Mouse (Mus musculus) heart, postnatal 25 days (tissue): ENCODE measurements around the gene Rbpj. TPM values are rescaled to one million over a fixed set of nuclear protein-coding genes. Genes with fewer than 3 reads are reported as not detected.

Experiments used
- DNase-seq: peaks from one replicate; pipeline ENCODE4 v3.0.0; 2022; ENCODE audit warnings: low spot score
- intact Hi-C: fragments of 180-260 bp; cut with DNase I; formaldehyde crosslinking; loops from one replicate; pipeline ENCODE4 v1.15.1; 2025
- total RNA-seq, 2 experiments: library from RNA; stranded (reverse); gene quantifications; 2 replicates each; pipeline ENCODE4 v1.2.3; 2021

Gene Rbpj
- total RNA-seq, 2 experiments from 2014 or later, result 23.4 to 32.5 TPM

GRCm38 (mm10) chr5:53505751-53506150, 39.8 kb downstream of the Rbpj start:
- intact Hi-C loops, result no loop called here
- DNase-seq, result no peak

GRCm38 (mm10) chr5:53507371-53507770, 41.4 kb downstream of the Rbpj start:
- no peak for DNase-seq
- intact Hi-C loops, result no loop called here

DNA sequence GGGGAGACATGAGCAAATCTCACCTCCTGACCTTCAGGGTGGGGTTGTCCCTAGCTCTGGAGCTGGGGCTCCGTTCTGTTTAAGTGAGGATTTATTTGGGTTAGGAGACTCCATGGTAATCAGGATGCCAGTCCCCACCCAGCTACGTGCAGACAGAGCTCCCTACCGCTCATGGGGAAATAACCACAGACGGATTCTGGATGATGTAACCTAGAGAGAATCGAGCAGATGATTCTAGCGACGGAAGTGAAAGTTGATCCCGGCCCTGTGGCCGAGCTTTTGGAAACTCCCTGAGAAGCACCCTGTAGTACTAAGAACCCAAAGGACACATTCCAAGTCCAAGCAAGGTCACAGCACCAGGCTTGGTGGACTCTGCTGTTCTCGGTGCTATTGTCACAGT, 43.5 kb downstream of the Rbpj start:
- peak; percentile 31 for DNase-seq
- intact Hi-C loops, result no loop called here

DNA sequence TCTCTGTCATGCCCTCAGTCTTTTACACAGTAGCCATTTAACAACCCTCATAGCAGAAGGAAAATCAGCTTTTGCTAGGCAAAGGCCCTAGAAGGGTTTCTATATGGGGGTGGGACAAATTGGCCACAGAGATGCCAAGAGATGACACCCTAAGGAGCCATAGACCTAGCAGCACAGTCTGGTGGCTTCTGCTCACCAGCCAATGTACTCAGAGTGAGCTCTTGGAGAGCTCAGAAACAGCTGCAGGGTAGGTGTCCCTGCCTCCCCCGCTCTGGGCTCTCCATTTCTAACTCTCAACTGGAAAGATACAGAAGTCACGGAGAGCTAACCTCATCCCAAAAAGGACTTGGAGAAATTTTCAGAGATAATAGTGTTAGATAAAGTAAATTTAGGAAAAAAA, 44.0 kb downstream of the Rbpj start:
- intact Hi-C loops, result no loop called here
- DNase-seq, result no peak

DNA sequence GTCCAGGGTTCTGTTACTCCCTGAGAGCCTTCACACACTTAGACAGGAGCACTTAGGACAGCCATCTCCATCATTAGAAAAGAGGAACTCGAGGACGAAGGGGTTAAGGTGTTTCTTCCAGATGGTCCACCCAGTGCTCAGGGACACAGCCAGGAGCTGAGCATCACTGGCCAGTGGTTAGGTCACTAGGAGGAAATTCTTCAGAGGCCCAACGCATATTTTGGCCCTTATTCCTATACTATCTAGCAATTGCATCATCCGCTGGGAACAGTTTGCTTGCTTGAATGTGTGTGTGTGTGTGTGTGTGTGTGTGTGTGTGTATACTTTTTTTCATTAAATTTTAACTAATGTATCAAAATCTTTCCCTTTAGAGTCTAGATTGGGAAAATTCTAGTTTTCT, 45.5 kb downstream of the Rbpj start:
- intact Hi-C loops, result no loop called here
- peak; percentile 38 for DNase-seq

DNA sequence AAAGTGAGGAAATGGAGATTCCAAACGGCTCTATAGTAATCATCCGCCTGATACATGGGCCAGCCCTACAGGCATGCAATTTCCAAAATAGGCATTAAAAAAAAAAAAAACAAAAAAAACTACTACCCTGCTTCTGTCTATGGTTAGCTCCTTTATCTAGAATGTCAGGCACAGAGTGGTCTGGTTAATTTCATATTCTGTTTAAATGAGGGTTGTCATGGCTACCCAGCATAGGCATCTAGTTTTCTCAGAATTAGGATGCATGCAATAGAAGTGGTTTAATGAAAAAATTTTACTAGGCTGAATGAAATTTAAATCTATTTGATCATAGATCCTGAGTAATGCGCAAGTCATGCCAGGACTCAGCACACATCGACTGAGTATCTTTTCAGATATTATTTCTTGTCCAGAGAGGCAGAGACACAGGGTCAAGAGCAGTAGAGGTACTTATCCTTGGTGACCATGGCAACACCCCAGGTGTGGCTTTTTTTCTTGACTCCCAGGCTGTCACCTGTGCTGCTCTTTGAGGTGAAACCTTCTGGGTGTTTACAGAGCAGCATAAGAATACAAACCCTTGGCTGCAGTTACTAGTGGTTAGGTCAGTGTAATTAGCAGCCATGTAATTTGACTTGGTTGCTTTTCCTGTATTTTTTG, 49.1 kb downstream of the Rbpj start:
- intact Hi-C loops, result no loop called here
- no peak for DNase-seq

DNA sequence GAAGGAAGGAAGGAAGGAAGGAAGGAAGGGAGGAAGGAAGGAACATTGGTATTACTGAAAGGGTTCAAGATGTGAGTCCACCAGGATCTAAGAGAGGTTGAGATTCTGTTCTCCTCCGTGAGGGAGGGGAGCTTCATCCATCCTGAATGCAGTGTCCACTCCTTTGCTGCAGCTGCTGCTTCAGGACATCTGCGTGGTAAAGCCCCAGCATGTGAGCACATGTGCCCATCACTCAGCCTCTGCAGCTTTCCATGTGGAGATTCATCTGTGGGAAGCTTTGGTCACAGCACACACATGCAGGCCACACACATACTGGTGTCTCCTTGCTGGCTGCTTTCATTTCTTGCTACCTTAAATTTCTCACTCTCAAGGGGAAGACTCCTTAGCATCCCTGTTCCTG, 50.5 kb downstream of the Rbpj start:
- no peak for DNase-seq
- intact Hi-C loops, result no loop called here

- intact Hi-C loops, result no loop called here
- no peak for DNase-seq
Observed at GRCm38 (mm10) chr5:53517802-53518201, 51.9 kb downstream of the Rbpj start.

DNA sequence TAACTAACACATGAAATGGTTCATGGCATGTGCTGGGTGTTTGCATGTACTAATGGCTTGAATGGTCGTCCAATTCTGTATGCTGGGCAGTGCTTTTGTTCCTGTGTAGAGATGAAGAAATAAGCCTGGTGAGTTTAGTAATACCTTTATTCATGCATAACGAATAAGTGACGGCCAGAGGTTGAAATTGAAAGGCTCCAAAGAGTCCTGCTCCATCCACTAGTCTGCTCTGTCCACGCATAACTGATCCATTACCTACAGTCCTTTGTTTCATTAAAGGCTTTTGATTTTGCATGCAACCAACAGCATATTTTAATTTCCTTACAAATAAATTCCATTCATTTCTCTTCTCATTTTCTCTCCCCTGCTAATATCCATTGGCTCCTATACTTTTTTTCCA, 53.2 kb downstream of the Rbpj start:
- DNase-seq, result no peak
- intact Hi-C loops, result no loop called here

GRCm38 (mm10) chr5:53519998-53520577, 54.1 kb downstream of the Rbpj start:
- intact Hi-C loops, result no loop called here
- DNase-seq, result no peak

DNA sequence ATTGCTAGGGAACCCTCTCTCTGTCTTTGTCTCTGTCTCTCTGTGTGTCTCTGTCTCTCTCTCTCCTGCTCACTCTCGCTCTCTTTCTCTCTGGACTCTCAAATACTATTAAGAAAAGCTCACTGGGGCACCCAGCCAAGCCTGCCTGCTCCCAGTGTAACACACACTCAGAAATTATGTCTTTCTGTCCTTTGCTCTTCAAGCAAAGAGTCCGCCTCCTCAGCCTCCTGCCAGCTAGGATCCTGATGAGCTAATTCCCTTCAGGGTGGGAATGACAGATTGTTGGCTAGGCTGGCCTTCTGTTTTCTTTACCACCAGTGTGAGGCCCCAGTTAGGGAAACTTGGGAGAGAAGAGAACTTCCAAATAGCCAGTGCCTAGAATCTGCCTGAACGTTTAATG, 57.1 kb downstream of the Rbpj start:
- peak; percentile 58 for DNase-seq

DNA sequence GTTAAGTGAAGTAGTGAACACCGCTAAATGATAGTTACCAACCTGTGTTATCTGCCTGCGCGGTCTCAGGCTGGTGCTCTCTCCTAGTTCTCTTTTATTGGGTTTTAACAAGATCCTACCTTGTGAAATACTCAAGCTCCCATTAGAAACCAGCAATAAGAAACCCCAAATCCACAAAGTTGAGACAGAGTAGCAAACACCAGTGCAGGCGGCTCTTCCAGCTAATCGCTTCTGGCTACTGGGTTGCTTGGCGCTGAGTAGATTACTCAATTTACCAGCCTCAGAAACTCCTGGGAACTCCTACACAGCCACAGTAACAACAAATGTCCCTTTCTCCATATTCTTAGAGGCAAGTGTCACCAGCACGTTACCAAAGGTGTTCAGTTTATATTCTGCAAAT, 58.2 kb downstream of the Rbpj start:
- DNase-seq, result no peak
- intact Hi-C loops, result no loop called here

More for the DNA sequence above, 57.1 kb downstream of the Rbpj start:
- intact Hi-C loops, result no loop called here

GRCm38 (mm10) chr5:53524831-53525230, 58.9 kb downstream of the Rbpj start:
- DNase-seq, result no peak
- intact Hi-C loops, result no loop called here

GRCm38 (mm10) chr5:53525305-53526069, 59.5 kb downstream of the Rbpj start:
- DNase-seq, result no peak

DNA sequence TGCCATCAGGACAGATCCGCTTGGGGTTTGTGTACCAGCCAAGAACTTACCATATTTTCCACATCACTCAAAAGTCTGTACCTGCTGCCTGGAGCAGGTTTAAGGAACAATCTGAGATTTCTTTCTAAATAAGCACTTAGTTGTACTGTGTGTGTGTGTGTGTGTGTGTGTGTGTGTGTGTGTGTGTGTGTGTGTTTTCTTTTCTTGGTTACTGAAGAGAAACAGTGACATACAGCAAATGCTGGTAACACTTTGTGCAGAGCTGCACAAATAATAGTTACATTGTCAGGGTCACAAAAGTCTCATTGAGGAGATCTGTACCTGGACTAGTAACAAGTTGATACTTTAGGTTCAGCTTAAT, 60.1 kb downstream of the Rbpj start:
- intact Hi-C loops, result no loop called here
- no peak for DNase-seq

More at GRCm38 (mm10) chr5:53525305-53526069, 59.5 kb downstream of the Rbpj start:
- intact Hi-C loops, result no loop called here

DNA sequence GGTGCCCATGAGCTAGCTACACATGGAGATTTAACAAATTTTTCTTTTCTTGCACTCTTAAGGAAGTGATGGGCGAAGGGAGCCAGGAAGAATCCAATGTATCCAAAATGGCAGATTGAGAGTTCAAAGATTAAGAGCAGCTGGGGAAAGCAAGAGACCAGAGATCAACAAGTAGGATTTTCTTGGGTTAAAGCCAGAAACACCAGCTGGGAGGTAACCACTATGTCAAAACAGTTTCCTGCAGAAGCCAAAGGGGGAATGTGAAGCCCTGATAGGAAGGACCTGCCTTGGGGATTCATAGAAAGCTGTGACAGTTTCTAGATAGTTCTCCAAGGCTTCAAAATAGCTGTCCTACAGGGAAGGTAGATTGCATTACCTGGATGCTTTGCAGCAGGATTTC, 63.9 kb downstream of the Rbpj start:
- intact Hi-C loops, result no loop called here
- DNase-seq, result no peak

- no peak for DNase-seq
- intact Hi-C loops, result no loop called here
Observed at GRCm38 (mm10) chr5:53535096-53535495, 69.1 kb downstream of the Rbpj start.

GRCm38 (mm10) chr5:53536635-53537554, 70.9 kb downstream of the Rbpj start:
- intact Hi-C loops, result no loop called here
- no peak for DNase-seq

- no peak for DNase-seq
- intact Hi-C loops, result no loop called here
Observed at GRCm38 (mm10) chr5:53539860-53540633, 74.1 kb downstream of the Rbpj start.

DNA sequence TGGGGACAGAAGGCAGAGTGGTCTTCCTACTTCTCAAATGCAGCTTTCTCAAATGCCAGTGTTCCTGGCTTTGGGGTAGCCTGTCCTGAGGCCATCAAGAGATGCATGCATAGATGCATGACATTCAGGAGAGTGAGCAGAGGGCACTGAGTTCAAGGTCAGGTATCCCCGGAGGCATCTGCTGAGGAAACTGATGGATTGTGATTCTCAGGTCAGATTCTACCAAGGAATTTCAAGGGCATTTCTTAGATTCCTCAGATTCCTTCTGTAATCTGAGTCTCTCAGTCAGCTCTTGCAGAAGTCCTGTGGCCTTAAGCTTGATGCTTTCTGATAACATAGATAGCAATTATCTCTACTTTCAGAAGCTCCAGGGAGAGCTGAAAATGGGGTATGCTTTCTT, 76.1 kb downstream of the Rbpj start:
- intact Hi-C loops, result no loop called here
- DNase-seq, result no peak
